Mouse (Mus musculus) CH12.LX (cell line): ENCODE results near the gene Naa16. TPM values are rescaled to one million over a fixed set of nuclear protein-coding genes. Genes with fewer than 3 reads are reported as not detected.

Experiments
- DNase-seq: peaks from one replicate; pipeline ENCODE4 v3.0.0-alpha.2; 2013; ENCODE audit errors: extremely low read depth
- H3K27ac ChIP-seq: 2 replicates; pipeline ENCODE4 v1.5.1; 2012; ENCODE audit warnings: low read depth, mild to moderate bottlenecking, control low read depth, moderate library complexity; ENCODE audit not compliant: insufficient read depth
- H3K27me3 ChIP-seq: replicated peaks from 2 replicates; pipeline ENCODE3; 2012; ENCODE audit warnings: inconsistent platforms
- H3K36me3 ChIP-seq, 2 experiments: replicated peaks in 1 of 2; 2 replicates each; pipeline versions ENCODE3 to v1.6.1; 2012; ENCODE audit warnings: inconsistent platforms in 1 of 2, low read length in 1 of 2, mild to moderate bottlenecking in 1 of 2, mixed read lengths in 1 of 2, moderate library complexity in 1 of 2; ENCODE audit not compliant: control insufficient read depth in 1 of 2, insufficient read depth in 1 of 2
- H3K4me1 ChIP-seq, 2 experiments: 2 replicates each; pipeline ENCODE4 v1.6.1; 2012; ENCODE audit warnings: inconsistent platforms in 1 of 2, moderate library complexity in 1 of 2; ENCODE audit not compliant: insufficient read depth in 2 of 2, control insufficient read depth in 1 of 2
- H3K4me2 ChIP-seq: 2 replicates; pipeline ENCODE4 v1.6.1; 2012; ENCODE audit warnings: low read depth, mild to moderate bottlenecking, control low read depth; ENCODE audit not compliant: poor library complexity, insufficient read depth, severe bottlenecking
- H3K4me3 ChIP-seq, 3 experiments: fragments of 150-350 bp in 1 of 3; sonication (generic) in 1 of 3; replicated peaks in 1 of 3; 2 replicates each; pipeline versions ENCODE3 to v1.5.1; 2011 to 2012; ENCODE audit warnings: low read depth in 2 of 3, low read length in 2 of 3, mild to moderate bottlenecking in 2 of 3, moderate library complexity in 2 of 3, control low read depth in 1 of 3, improper control_type of control experiment in 1 of 3, inconsistent platforms in 1 of 3, mixed read lengths in 1 of 3; ENCODE audit not compliant: poor library complexity in 1 of 3
- H3K79me2 ChIP-seq: replicated peaks from 2 replicates; pipeline ENCODE4 v1.6.1; 2012; ENCODE audit warnings: mild to moderate bottlenecking, moderate library complexity; ENCODE audit not compliant: control insufficient read depth, poor library complexity, insufficient read depth, severe bottlenecking; ENCODE audit errors: extremely low read depth
- H3K9ac ChIP-seq: 2 replicates; pipeline ENCODE4 v1.6.1; 2012; ENCODE audit warnings: low read depth, mild to moderate bottlenecking, control low read depth, moderate library complexity; ENCODE audit not compliant: insufficient read depth
- H3K9me3 ChIP-seq: replicated peaks from 2 replicates; pipeline ENCODE3; 2012; ENCODE audit warnings: low read length, inconsistent platforms, mixed read lengths
- CHD1 ChIP-seq: IDR thresholded peaks from 2 replicates; pipeline ENCODE4 v1.6.1; 2012; ENCODE audit warnings: low read depth, low read length, improper control_type of control experiment, inconsistent platforms
- ELF1 ChIP-seq: IDR thresholded peaks from 2 replicates; pipeline ENCODE4 v1.6.1; 2014; ENCODE audit warnings: low read depth, mild to moderate bottlenecking, inconsistent platforms, low read length, improper control_type of control experiment
- EP300 ChIP-seq: IDR thresholded peaks from 2 replicates; pipeline ENCODE4 v1.6.1; 2011; ENCODE audit warnings: low read length, improper control_type of control experiment
- JUN ChIP-seq: IDR thresholded peaks from 2 replicates; pipeline ENCODE4 v1.6.1; 2011; ENCODE audit warnings: low read depth, mild to moderate bottlenecking, low read length, improper control_type of control experiment, moderate library complexity; ENCODE audit not compliant: insufficient read depth
- KAT2A ChIP-seq: IDR thresholded peaks from 2 replicates; pipeline ENCODE4 v1.6.1; 2012; ENCODE audit warnings: low read length, improper control_type of control experiment, inconsistent platforms; ENCODE audit not compliant: insufficient replicate concordance
- MAFK ChIP-seq: IDR thresholded peaks from 2 replicates; pipeline ENCODE4 v1.6.1; 2011; ENCODE audit warnings: low read length, improper control_type of control experiment; ENCODE audit not compliant: insufficient replicate concordance
- MAX ChIP-seq: IDR thresholded peaks from 2 replicates; pipeline ENCODE4 v1.6.1; 2011; ENCODE audit warnings: low read length, improper control_type of control experiment
- MEF2A ChIP-seq: IDR thresholded peaks from 2 replicates; pipeline ENCODE4 v1.6.1; 2014; ENCODE audit warnings: low read depth, mild to moderate bottlenecking, inconsistent platforms, low read length, improper control_type of control experiment, borderline replicate concordance
- MXI1 ChIP-seq: IDR thresholded peaks from 2 replicates; pipeline ENCODE4 v1.6.1; 2011; ENCODE audit warnings: mild to moderate bottlenecking, low read depth, low read length, improper control_type of control experiment
- MYC ChIP-seq: IDR thresholded peaks from 2 replicates; pipeline ENCODE4 v1.6.1; 2011; ENCODE audit warnings: low read depth, mild to moderate bottlenecking, improper control_type of control experiment, low read length
- NELFE ChIP-seq: IDR thresholded peaks from 2 replicates; pipeline ENCODE4 v1.6.1; 2011; ENCODE audit warnings: low read depth, low read length, improper control_type of control experiment
- PAX5 ChIP-seq: IDR thresholded peaks from 2 replicates; pipeline ENCODE4 v1.6.1; 2012; ENCODE audit warnings: low read length, inconsistent platforms, mixed read lengths
- POLR2AphosphoS2 ChIP-seq: IDR thresholded peaks from 2 replicates; pipeline ENCODE4 v1.6.1; 2011; ENCODE audit warnings: low read depth, low read length, improper control_type of control experiment
- RCOR1 ChIP-seq: conservative IDR thresholded peaks from 2 replicates; pipeline ENCODE4 v1.6.1; 2012; ENCODE audit warnings: low read depth, mild to moderate bottlenecking, inconsistent platforms, low read length, improper control_type of control experiment
- TBP ChIP-seq: conservative IDR thresholded peaks from 2 replicates; pipeline ENCODE4 v1.6.1; 2011; ENCODE audit warnings: low read depth, low read length, improper control_type of control experiment
- TCF12 ChIP-seq: IDR thresholded peaks from 2 replicates; pipeline ENCODE4 v1.6.1; 2014; ENCODE audit warnings: low read depth, mild to moderate bottlenecking, inconsistent platforms, low read length, improper control_type of control experiment
- UBTF ChIP-seq: IDR thresholded peaks from 2 replicates; pipeline ENCODE4 v1.6.1; 2012; ENCODE audit warnings: low read depth, mild to moderate bottlenecking, inconsistent platforms, low read length, improper control_type of control experiment, moderate library complexity
- USF1 ChIP-seq: IDR thresholded peaks from 2 replicates; pipeline ENCODE4 v1.6.1; 2014; ENCODE audit warnings: low read depth, mild to moderate bottlenecking, inconsistent platforms, low read length, improper control_type of control experiment
- USF2 ChIP-seq: conservative IDR thresholded peaks from 2 replicates; pipeline ENCODE4 v1.6.1; 2011; ENCODE audit warnings: low read depth, low read length, improper control_type of control experiment
- ZC3H11A ChIP-seq: IDR thresholded peaks from 2 replicates; pipeline ENCODE4 v1.6.1; 2012; ENCODE audit warnings: low read depth, mild to moderate bottlenecking, inconsistent platforms, low read length, improper control_type of control experiment
- dilution Hi-C: fragments of 300-500 bp; cut with MboI; formaldehyde crosslinking; loops from 2 replicates; pipeline ENCODE4 v1.14.3; 2020; ENCODE audit warnings: low sequenced_read_pairs; ENCODE audit not compliant: extremely low pct_unique_long_range_greater_than_20kb, extremely low pct_ligation_motif_present
- in situ Hi-C: fragments of 300-500 bp; cut with MboI; formaldehyde crosslinking; loops from 3 replicates; pipeline ENCODE4 v1.14.3; 2019; ENCODE audit warnings: low sequenced_read_pairs, low pct_ligation_motif_present, low pct_unique_long_range_greater_than_20kb, mixed read lengths
- polyA plus RNA-seq: library from polyadenylated mRNA; unstranded; fragments of >175 nt; gene quantifications from 2 replicates; pipeline ENCODE4 v1.2.1, GENCODE M21; 2012; ENCODE audit warnings: low read depth; ENCODE audit not compliant: insufficient read length
- total RNA-seq, 2 experiments: library from RNA; depleted of rRNA; stranded (reverse); fragments of 300-350 nt in 1 of 2; fragments of >200 nt in 1 of 2; gene quantifications; 2 replicates each; pipeline ENCODE4 v1.2.3; 2012 to 2014

Naa16 gene
- total and polyA plus RNA-seq, 3 experiments, result 16.4 to 60.0 (median 42.6) TPM

DNA sequence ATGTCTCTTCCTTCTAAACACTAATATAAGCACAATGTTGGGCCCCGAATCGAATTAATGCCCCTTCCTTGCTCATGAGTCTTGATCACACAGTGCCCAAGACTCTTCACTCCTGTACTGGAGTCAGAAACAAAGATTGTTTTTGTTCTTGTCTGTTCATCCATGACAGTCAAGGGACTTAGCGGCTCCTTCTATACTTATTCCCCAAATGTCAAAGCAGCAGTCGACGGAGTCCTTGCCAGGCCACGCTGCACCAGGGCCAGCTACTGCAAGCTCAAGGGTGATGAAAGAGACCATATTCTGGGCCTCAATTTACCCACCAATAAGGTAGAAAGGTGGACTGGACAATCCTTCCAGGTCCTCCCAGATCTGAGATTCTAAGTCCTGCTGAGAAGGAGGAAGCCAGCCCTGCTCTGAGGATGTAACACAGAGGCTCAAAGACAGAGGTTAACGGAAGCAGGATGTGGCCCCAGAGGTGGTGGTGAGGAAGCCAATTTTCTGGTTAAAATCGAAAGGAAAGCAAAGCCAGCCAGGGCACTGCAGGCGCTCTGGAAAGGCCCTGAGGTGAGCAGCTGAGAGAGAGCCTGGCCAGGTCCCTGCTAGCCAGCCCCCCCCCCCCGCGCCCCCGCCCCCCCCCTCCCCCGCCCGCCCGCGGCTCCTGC, 97.3 kb downstream of the Naa16 start (continued):
- no peak for TF ChIP-seq MXI1

DNA sequence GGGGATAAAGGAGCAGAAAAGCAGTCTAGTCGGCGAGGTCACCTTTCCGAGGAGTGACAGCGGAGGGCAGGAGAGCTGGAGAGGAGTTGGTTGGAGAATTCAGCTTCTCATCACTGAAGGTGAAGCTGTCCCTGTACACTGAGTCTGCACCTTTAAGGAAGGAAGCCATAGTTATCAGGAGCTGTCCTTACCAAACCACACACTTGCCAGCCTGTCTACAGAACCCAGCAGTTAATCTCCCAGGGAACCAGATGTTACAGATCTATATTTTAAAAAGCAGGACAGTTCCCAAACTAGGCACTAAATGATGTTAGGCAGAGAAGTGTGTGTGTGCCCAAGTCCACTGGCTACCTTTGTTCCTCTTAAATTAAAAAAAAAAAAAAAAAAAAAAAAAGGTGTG, 98.9 kb downstream of the Naa16 start:
- no peaks in the 10 kb centered on the region for H3K36me3 ChIP-seq
- in situ Hi-C loops, result no loop called here
- dilution Hi-C loops, result no loop called here
- H3K9me3 ChIP-seq, result no peaks in the 10 kb centered on the region
- DNase-seq, result no peak
- H3K27ac ChIP-seq, result no peak overlapping the region
- no peak overlapping the region for H3K9ac ChIP-seq
- H3K4me3 ChIP-seq, result no peak overlapping the region
- H3K27me3 ChIP-seq, result no peaks in the 10 kb centered on the region
- TF ChIP-seq USF1, result no peak
- no peak for TF ChIP-seq MAX
- no peak for TF ChIP-seq MEF2A
- no peak for TF ChIP-seq TBP
- TF ChIP-seq KAT2A, result no peak
- no peak for TF ChIP-seq JUN
- no peak for TF ChIP-seq NELFE
- no peak for TF ChIP-seq ELF1
- no peak for TF ChIP-seq USF2
- TF ChIP-seq ZC3H11A, result no peak
- no peak for TF ChIP-seq UBTF
- TF ChIP-seq POLR2AphosphoS2, result no peak
- no peak for TF ChIP-seq MYC
- TF ChIP-seq PAX5, result no peak
- TF ChIP-seq TCF12, result no peak
- TF ChIP-seq MAFK, result no peak
- no peak for TF ChIP-seq CHD1
- no peak for TF ChIP-seq EP300
- no peak for TF ChIP-seq RCOR1
- H3K4me1 ChIP-seq, result peaks cover 13 to 50% of the 10 kb centered on the region in 2 experiments
- H3K79me2 ChIP-seq, result no peaks in the 10 kb centered on the region
- no peak overlapping the region for H3K4me2 ChIP-seq
